Mouse (Mus musculus): ENCODE measurements around the gene St7l.

GRCm38 (mm10) chr3:104938327-104938726, 74.5 kb downstream of the St7l start:
- no peak for TF ChIP-seq CTCF (IDR thresholded peaks at IDR 0.05; ENCODE audit: extremely low read depth, insufficient read depth, insufficient read length, insufficient replicate concordance)
- TF ChIP-seq POLR2A (IDR thresholded peaks at IDR 0.05; ENCODE audit: low read depth, low read length): no peak
